Mouse (Mus musculus) liver, embryonic 14.5 days (tissue): ENCODE results near the gene Mlph. TPM values are rescaled to one million over a fixed set of nuclear protein-coding genes. Genes with fewer than 3 reads are reported as not detected.

ENCODE experiments used
- ATAC-seq: fragments of 200-750 bp; cut with Nextera tagmentation; 2 replicates; pipeline ENCODE4 v1.8.0; 2017; ENCODE audit warnings: moderate number of reproducible peaks, mild to moderate bottlenecking, moderate library complexity; ENCODE audit not compliant: insufficient read depth
- DNase-seq, 3 experiments: peaks; one replicate each; pipeline ENCODE4 v3.0.0-alpha.2; 2012 to 2013; ENCODE audit warnings: low read depth in 3 of 3, low spot score in 3 of 3
- H3K27ac ChIP-seq: fragments of 300-500 bp; sonication (generic); 2 replicates; pipeline ENCODE4 v1.5.1; 2014; ENCODE audit warnings: moderate library complexity, mild to moderate bottlenecking, control low read depth, inconsistent platforms
- H3K27me3 ChIP-seq: fragments of 300-500 bp; sonication (generic); 2 replicates; pipeline ENCODE4 v1.6.1; 2014; ENCODE audit warnings: mild to moderate bottlenecking, low read length, moderate library complexity; ENCODE audit not compliant: control insufficient read depth, insufficient read depth
- H3K36me3 ChIP-seq: fragments of 300-500 bp; sonication (generic); replicated peaks from 2 replicates; pipeline ENCODE4 v1.6.1; 2014; ENCODE audit warnings: low read depth; ENCODE audit not compliant: control insufficient read depth, insufficient read depth
- H3K4me1 ChIP-seq, 2 experiments: fragments of 200-500 bp in 1 of 2; fragments of 300-500 bp in 1 of 2; sonication (generic) in 1 of 2; replicated peaks; 2 replicates each; pipeline ENCODE4 v1.6.1; 2012 to 2014; ENCODE audit warnings: antibody characterized with exemption in 1 of 2, inconsistent platforms in 1 of 2, low read length in 1 of 2; ENCODE audit not compliant: control insufficient read depth in 2 of 2, insufficient read depth in 2 of 2
- H3K4me2 ChIP-seq: fragments of 300-500 bp; sonication (generic); 2 replicates; pipeline ENCODE4 v1.6.1; 2014; ENCODE audit warnings: low read depth, mild to moderate bottlenecking, control low read depth, moderate library complexity
- H3K4me3 ChIP-seq, 2 experiments: fragments of 200-500 bp in 1 of 2; fragments of 300-500 bp in 1 of 2; sonication (generic) in 1 of 2; 2 replicates each; pipeline ENCODE4 v1.5.1; 2012 to 2014; ENCODE audit warnings: low read depth in 2 of 2, low read length in 2 of 2, mild to moderate bottlenecking in 2 of 2, control low read depth in 1 of 2, inconsistent platforms in 1 of 2, moderate library complexity in 1 of 2; ENCODE audit not compliant: insufficient read depth in 1 of 2
- H3K9ac ChIP-seq: fragments of 300-500 bp; sonication (generic); replicated peaks from 2 replicates; pipeline ENCODE4 v1.6.1; 2014; ENCODE audit warnings: mild to moderate bottlenecking, control low read depth, moderate library complexity
- H3K9me3 ChIP-seq: fragments of 300-500 bp; sonication (generic); 2 replicates; pipeline ENCODE4 v1.6.1; 2016; ENCODE audit warnings: low read length, mixed read lengths; ENCODE audit not compliant: control insufficient read depth
- CTCF ChIP-seq: IDR thresholded peaks from 2 replicates; pipeline ENCODE4 v1.5.1; 2016; ENCODE audit warnings: antibody characterized with exemption, low read depth, control low read depth
- EP300 ChIP-seq: IDR thresholded peaks from 2 replicates; pipeline ENCODE4 v1.6.1; 2016; ENCODE audit warnings: antibody characterized with exemption, low read depth
- WGBS: fragments of 180-500 bp; shearing (Covaris S2); extraction: QIAGEN DNeasy Blood & Tissue Kit; methylation state at CpG from one replicate; pipeline ENCODE4 v1.1.7; 2014; ENCODE audit not compliant: insufficient replicate concordance; 5-methylcytosine and 5-hydroxymethylcytosine counted together
- polyA plus RNA-seq, 2 experiments: library from polyadenylated mRNA; depleted of rRNA in 1 of 2; stranded (reverse) in 1 of 2; unstranded in 1 of 2; fragments of >200 nt; fragmentation: Nextera tagmentation in 1 of 2; extraction: Ambion mirVana in 1 of 2; gene quantifications; 2 replicates each; pipeline versions ENCODE4 v1.2.1 to v1.2.3; 2012 to 2014

Gene Mlph
- polyA plus RNA-seq, 2 experiments, result 0.01 TPM; not detected in 1

DNA sequence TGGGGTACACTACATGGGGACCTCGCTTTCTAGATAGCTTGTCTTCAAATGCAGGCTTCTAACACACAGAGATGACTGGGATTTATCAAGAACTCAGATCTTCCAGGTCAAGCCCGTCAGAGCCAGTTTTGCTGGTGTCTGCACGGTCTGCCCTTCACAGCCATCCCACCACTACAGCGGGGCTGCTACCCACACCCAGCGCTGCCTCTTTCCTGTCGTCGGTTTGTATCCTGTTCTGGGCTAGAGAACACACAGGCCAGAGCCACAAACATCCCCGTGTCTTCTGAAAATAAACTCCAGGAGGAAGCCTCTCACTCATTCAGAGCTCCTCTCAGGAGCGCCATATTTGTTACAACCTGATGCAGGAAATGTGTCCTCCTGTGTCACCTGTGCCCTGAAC lies 34.4 kb downstream of the Mlph start:
- TF ChIP-seq CTCF, result no peak
- TF ChIP-seq EP300, result no peak
- H3K4me3 ChIP-seq, result no peak overlapping the region
- H3K9ac ChIP-seq, result no peak overlapping the region
- H3K4me2 ChIP-seq, result no peak overlapping the region
- DNase-seq, result no peak
- H3K4me1 ChIP-seq, result peaks cover 0 to 21% of the 10 kb centered on the region in 2 experiments; a peak in 2 of 4 replicates
- H3K27me3 ChIP-seq, result no peaks in the 10 kb centered on the region
- 15% methylated on average over 9 of the region's 9 CpGs for WGBS
- no peak for ATAC-seq
- H3K36me3 ChIP-seq, result no peaks in the 10 kb centered on the region
- H3K27ac ChIP-seq, result no peak overlapping the region
- no peaks in the 10 kb centered on the region for H3K9me3 ChIP-seq

DNA sequence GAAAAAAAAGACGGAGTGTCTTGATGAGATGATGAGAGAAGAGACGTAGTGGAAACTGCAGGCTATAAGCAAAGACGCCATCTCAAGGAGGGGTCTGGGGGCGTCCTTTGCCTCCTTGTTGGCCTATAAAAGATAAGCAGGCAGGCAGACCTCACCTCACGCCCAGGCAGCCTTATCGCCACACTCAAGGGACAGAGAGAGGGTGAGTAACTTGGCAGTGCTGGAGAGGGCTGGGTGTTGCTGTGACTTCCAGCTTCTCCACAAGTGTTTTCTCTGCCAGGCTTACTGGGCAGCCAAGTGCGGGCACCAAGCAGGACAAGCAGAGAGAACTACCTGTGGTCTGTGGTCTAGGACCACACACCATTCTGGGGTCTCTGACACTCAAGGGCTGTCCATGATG lies 36.8 kb downstream of the Mlph start:
- TF ChIP-seq CTCF (no peak), EP300 (no peak)
- Histone ChIP-seq H3K36me3 (no peaks in the 10 kb centered on the region), H3K4me2 (no peak overlapping the region), H3K9me3 (no peaks in the 10 kb centered on the region), H3K27me3 (no peaks in the 10 kb centered on the region), H3K27ac (no peak overlapping the region), H3K4me3 (no peak overlapping the region), H3K9ac (no peak overlapping the region), H3K4me1 (peaks cover 0 to 15% of the 10 kb centered on the region in 2 experiments; a peak in 2 of 4 replicates)
- WGBS, result 40% methylated on average over 7 of the region's 7 CpGs
- peak in 1 of 3 experiments; percentile 18 for DNase-seq
- 0 out of 2 replicates have a peak, but pooled peaks have one; percentile 31 for ATAC-seq

DNA sequence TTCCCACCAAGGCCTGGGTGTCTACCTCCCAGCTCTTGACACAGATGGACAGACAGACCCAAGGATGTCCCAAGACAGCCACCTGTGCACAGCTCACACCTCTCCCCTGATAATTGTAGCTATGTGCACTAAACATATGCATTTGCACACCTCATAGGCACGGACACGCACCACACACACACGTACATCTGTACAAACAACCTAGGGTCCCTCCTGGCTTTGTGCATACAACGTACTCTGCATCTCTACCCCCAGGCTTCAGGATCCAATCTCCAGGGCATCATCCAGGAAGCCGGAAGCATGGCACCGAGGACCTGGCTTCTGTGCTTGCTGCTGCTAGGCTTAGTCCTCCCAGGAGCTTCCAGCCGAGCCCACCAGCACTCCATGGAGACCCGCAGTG lies 37.9 kb downstream of the Mlph start, which contains the start of gene Prlh:
Gene Prlh, plus strand, starts transcription at position 301 of the 400 bp plus-strand sequence.
- Histone ChIP-seq H3K36me3 (no peaks in the 10 kb centered on the region), H3K27me3 (no peaks in the 10 kb centered on the region), H3K4me2 (no peak within 1 kb of the TSS), H3K9me3 (no peaks in the 10 kb centered on the region), H3K4me3 (no peak within 1 kb of the TSS), H3K4me1 (peaks cover 0 to 6% of the 10 kb centered on the region in 2 experiments; a peak in 2 of 4 replicates), H3K9ac (no peak within 1 kb of the TSS), H3K27ac (no peak within 1 kb of the TSS)
- ATAC-seq, result no peak
- DNase-seq, result no peak
- WGBS, result 65% methylated on average over 8 of the region's 8 CpGs
- TF ChIP-seq EP300 (no peak), CTCF (no peak)

DNA sequence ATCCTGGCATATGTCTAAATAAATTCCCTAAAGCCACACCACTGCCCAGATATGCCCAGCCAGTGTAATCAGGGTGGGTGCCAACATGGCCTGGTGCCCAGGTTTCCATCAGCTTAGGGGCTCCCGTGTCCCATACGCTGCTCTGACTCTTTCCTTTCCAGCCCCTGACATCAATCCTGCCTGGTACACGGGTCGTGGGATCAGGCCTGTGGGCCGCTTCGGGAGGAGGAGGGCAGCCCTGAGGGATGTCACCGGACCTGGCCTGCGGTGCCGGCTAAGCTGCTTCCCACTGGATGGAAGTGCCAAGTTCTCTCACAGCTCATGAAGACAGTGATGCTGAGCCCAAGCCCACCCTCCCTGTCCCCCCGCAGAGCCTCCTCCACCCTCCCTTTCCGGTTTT lies 38.8 kb downstream of the Mlph start:
- Histone ChIP-seq H3K27me3 (no peaks in the 10 kb centered on the region), H3K9me3 (no peaks in the 10 kb centered on the region), H3K4me2 (no peak overlapping the region), H3K27ac (no peak overlapping the region), H3K9ac (no peak overlapping the region), H3K36me3 (no peaks in the 10 kb centered on the region), H3K4me1 (peaks cover 0 to 4% of the 10 kb centered on the region in 2 experiments; a peak in 2 of 4 replicates), H3K4me3 (no peak overlapping the region)
- TF ChIP-seq CTCF, result no peak
- WGBS, result 64% methylated on average over 11 of the region's 11 CpGs
- DNase-seq, result no peak
- no peak for ATAC-seq

DNA sequence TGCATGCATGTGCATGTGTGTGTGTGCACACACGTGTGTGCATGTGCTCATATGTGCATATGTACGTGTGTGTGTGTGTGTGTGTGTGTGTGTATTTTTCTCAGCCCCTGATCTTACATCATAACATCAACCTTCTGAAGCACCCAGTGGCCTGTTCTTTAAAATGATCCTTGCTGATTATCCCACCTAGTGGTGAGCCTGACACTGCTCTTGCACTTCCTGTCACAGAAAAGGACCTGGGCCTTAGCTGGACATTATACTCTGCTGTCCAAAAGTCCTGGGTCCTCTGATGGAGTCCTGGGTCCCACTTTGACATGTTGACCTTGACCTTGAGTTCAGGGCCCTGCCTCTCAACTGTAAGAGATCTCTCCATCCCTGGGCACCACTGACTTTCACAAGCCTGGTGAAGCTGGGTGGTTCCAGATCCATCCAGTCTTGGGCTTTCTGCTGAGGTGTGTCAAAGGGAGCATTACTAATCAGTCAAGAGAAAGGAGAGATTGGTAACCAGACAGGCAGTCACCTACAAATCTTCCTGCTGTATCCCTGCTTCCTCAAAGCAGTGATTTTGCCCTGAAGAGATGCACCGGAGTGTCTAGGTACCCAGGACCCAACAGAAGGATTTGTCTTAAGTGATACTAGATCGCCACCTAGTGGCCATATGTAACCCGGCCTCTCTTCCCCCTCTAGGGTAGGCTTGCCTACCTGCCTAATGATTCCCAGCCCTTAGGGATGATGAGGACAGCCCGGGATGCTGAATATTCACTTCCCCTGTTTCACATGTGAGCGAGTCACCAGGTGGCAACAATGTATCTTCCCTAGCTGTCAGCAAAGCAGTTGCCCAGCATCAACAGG lies 41.6 kb downstream of the Mlph start:
- Histone ChIP-seq H3K4me2 (no peak overlapping the region), H3K4me3 (no peak overlapping the region), H3K27me3 (no peaks in the 10 kb centered on the region), H3K9me3 (no peaks in the 10 kb centered on the region), H3K36me3 (no peaks in the 10 kb centered on the region), H3K9ac (no peak overlapping the region), H3K4me1 (no peaks in the 10 kb centered on the region; a peak in 1 of 4 replicates), H3K27ac (no peak overlapping the region)
- TF ChIP-seq CTCF (peak; percentile 84), EP300 (no peak)
- DNase-seq (peak in 1 of 3 experiments; percentile 35), ATAC-seq (no peak)
- 21% methylated on average over 7 of the region's 7 CpGs for WGBS
